Mouse (Mus musculus): Measurements from ENCODE around the gene Kcnh4. TPM values are rescaled to one million over a fixed set of nuclear protein-coding genes. Genes with fewer than 3 reads are reported as not detected.

Gene Kcnh4
- polyA plus RNA-seq, 2 experiments, result not detected

GRCm38 (mm10) chr11:100785774-100786173 is 26.0 kb upstream of the Kcnh4 start:
- Histone ChIP-seq H3K27ac (no peak overlapping the region), H3K9ac (replicated peaks) (no peak overlapping the region), H3K4me2 (ENCODE audit: low read depth) (no peak overlapping the region), H3K27me3 (ENCODE audit: control insufficient read depth, insufficient read depth, low read length) (no peaks in the 10 kb centered on the region), H3K36me3 (replicated peaks; ENCODE audit: control insufficient read depth, insufficient read depth, low read depth) (peaks cover 43% of the 10 kb centered on the region), H3K9me3 (ENCODE audit: control insufficient read depth, low read length) (no peaks in the 10 kb centered on the region), H3K4me3 (ENCODE audit: insufficient read depth in 1 of 2, low read depth in 2 of 2, low read length in 2 of 2) (no peak overlapping the region), H3K4me1 (replicated peaks; ENCODE audit: control insufficient read depth in 2 of 2, insufficient read depth in 2 of 2, low read length in 1 of 2) (peaks cover 0 to 2% of the 10 kb centered on the region in 2 experiments; a peak in 1 of 4 replicates)
- 89% methylated on average over 2 of the region's 2 CpGs for WGBS (ENCODE audit: insufficient replicate concordance)
- ATAC-seq (ENCODE audit: insufficient read depth) (no peak), DNase-seq (ENCODE audit: low read depth in 3 of 3, low spot score in 3 of 3) (no peak)
- TF ChIP-seq EP300 (IDR thresholded peaks at IDR 0.05; ENCODE audit: low read depth) (no peak), CTCF (IDR thresholded peaks at IDR 0.05; ENCODE audit: low read depth) (no peak)

- no peak overlapping the region for H3K27ac ChIP-seq
- DNase-seq (ENCODE audit: low read depth in 3 of 3, low spot score in 3 of 3), result no peak
- 77% methylated on average over 8 of the region's 8 CpGs for WGBS (ENCODE audit: insufficient replicate concordance)
- H3K27me3 ChIP-seq (ENCODE audit: control insufficient read depth, insufficient read depth, low read length), result no peaks in the 10 kb centered on the region
- H3K4me1 ChIP-seq (replicated peaks; ENCODE audit: control insufficient read depth in 2 of 2, insufficient read depth in 2 of 2, low read length in 1 of 2), result peaks cover 0 to 2% of the 10 kb centered on the region in 2 experiments; a peak in 1 of 4 replicates
- H3K4me3 ChIP-seq (ENCODE audit: insufficient read depth in 1 of 2, low read depth in 2 of 2, low read length in 2 of 2), result no peak overlapping the region
- no peak overlapping the region for H3K9ac ChIP-seq (replicated peaks)
- peaks cover 38% of the 10 kb centered on the region for H3K36me3 ChIP-seq (replicated peaks; ENCODE audit: control insufficient read depth, insufficient read depth, low read depth)
- TF ChIP-seq EP300 (IDR thresholded peaks at IDR 0.05; ENCODE audit: low read depth), result no peak
- no peak for TF ChIP-seq CTCF (IDR thresholded peaks at IDR 0.05; ENCODE audit: low read depth)
- no peak for ATAC-seq (ENCODE audit: insufficient read depth)
- no peak overlapping the region for H3K4me2 ChIP-seq (ENCODE audit: low read depth)
- H3K9me3 ChIP-seq (ENCODE audit: control insufficient read depth, low read length), result no peaks in the 10 kb centered on the region
These were observed 24.5 kb upstream of the Kcnh4 start for GRCm38 (mm10) chr11:100784286-100784685.

DNA sequence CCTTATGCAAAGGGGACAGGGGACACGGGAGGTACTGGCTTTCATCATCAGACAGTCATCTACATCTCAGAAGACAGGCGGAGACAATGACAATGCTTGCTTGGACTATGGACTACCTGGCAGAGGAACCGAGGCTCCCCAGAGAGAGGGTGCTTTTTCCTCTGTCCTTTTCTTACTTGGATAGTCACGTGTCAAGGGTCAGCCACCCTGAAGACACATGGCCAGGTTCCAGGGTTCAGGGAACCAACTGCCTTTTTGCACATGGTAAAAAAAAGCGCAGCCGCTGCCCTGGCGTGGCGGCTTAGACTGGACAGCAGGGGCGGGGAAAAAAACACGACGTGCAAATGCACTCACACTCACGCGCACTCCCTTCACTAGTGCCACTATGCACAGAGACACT is 22.8 kb upstream of the Kcnh4 start:
- TF ChIP-seq CTCF (IDR thresholded peaks at IDR 0.05; ENCODE audit: low read depth) (no peak), EP300 (IDR thresholded peaks at IDR 0.05; ENCODE audit: low read depth) (no peak)
- peaks cover 0 to 2% of the 10 kb centered on the region in 2 experiments; a peak in 1 of 4 replicates for H3K4me1 ChIP-seq (replicated peaks; ENCODE audit: control insufficient read depth in 2 of 2, insufficient read depth in 2 of 2, low read length in 1 of 2)
- peaks cover 30% of the 10 kb centered on the region for H3K36me3 ChIP-seq (replicated peaks; ENCODE audit: control insufficient read depth, insufficient read depth, low read depth)
- H3K9ac ChIP-seq (replicated peaks), result no peak overlapping the region
- ATAC-seq (ENCODE audit: insufficient read depth), result no peak
- H3K9me3 ChIP-seq (ENCODE audit: control insufficient read depth, low read length), result no peaks in the 10 kb centered on the region
- no peak overlapping the region for H3K27ac ChIP-seq
- DNase-seq (ENCODE audit: low read depth in 3 of 3, low spot score in 3 of 3), result no peak
- no peak overlapping the region for H3K4me2 ChIP-seq (ENCODE audit: low read depth)
- no peak overlapping the region for H3K4me3 ChIP-seq (ENCODE audit: insufficient read depth in 1 of 2, low read depth in 2 of 2, low read length in 2 of 2)
- no peaks in the 10 kb centered on the region for H3K27me3 ChIP-seq (ENCODE audit: control insufficient read depth, insufficient read depth, low read length)
- 86% methylated on average over 13 of the region's 13 CpGs for WGBS (ENCODE audit: insufficient replicate concordance)

- Histone ChIP-seq H3K27me3 (ENCODE audit: control insufficient read depth, insufficient read depth, low read length) (no peaks in the 10 kb centered on the region), H3K4me1 (replicated peaks; ENCODE audit: control insufficient read depth in 2 of 2, insufficient read depth in 2 of 2, low read length in 1 of 2) (peaks cover 0 to 2% of the 10 kb centered on the region in 2 experiments; a peak in 1 of 4 replicates), H3K4me2 (ENCODE audit: low read depth) (no peak overlapping the region), H3K9ac (replicated peaks) (no peak overlapping the region), H3K9me3 (ENCODE audit: control insufficient read depth, low read length) (no peaks in the 10 kb centered on the region), H3K4me3 (ENCODE audit: insufficient read depth in 1 of 2, low read depth in 2 of 2, low read length in 2 of 2) (no peak overlapping the region), H3K36me3 (replicated peaks; ENCODE audit: control insufficient read depth, insufficient read depth, low read depth) (peaks cover 30% of the 10 kb centered on the region), H3K27ac (no peak overlapping the region)
- ATAC-seq (ENCODE audit: insufficient read depth) (no peak), DNase-seq (ENCODE audit: low read depth in 3 of 3, low spot score in 3 of 3) (no peak)
- TF ChIP-seq CTCF (IDR thresholded peaks at IDR 0.05; ENCODE audit: low read depth) (no peak), EP300 (IDR thresholded peaks at IDR 0.05; ENCODE audit: low read depth) (no peak)
- 72% methylated on average over 15 of the region's 15 CpGs for WGBS (ENCODE audit: insufficient replicate concordance)
These were observed 22.2 kb upstream of the Kcnh4 start for GRCm38 (mm10) chr11:100781763-100782475.

DNA sequence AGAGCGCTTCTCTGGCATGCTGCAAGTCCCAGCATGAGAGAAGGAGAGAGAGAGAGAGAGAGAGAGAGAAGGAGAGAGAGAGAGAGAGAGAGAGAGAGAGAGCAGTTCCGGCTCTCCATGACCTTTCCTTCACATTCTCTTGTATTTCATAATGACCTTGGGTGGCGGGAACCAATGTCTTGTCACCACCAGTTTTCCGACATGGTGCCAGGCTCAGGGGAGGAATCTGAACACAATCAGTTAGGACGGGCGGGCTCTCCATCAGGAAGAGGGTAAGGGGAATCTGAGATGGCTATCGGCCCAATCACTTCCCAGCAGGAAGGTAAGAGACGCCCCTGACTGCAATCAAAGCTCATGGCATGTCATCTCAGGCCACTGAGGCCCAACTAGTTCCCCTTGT is 20.5 kb upstream of the Kcnh4 start:
- Histone ChIP-seq H3K4me2 (ENCODE audit: low read depth) (no peak overlapping the region), H3K9me3 (ENCODE audit: control insufficient read depth, low read length) (no peaks in the 10 kb centered on the region), H3K4me1 (replicated peaks; ENCODE audit: control insufficient read depth in 2 of 2, insufficient read depth in 2 of 2, low read length in 1 of 2) (peaks cover 0 to 2% of the 10 kb centered on the region in 2 experiments; a peak in 1 of 4 replicates), H3K36me3 (replicated peaks; ENCODE audit: control insufficient read depth, insufficient read depth, low read depth) (peaks cover 22% of the 10 kb centered on the region), H3K9ac (replicated peaks) (no peak overlapping the region), H3K27me3 (ENCODE audit: control insufficient read depth, insufficient read depth, low read length) (no peaks in the 10 kb centered on the region), H3K4me3 (ENCODE audit: insufficient read depth in 1 of 2, low read depth in 2 of 2, low read length in 2 of 2) (no peak overlapping the region), H3K27ac (no peak overlapping the region)
- DNase-seq (ENCODE audit: low read depth in 3 of 3, low spot score in 3 of 3) (no peak), ATAC-seq (ENCODE audit: insufficient read depth) (no peak)
- 73% methylated on average over 8 of the region's 8 CpGs for WGBS (ENCODE audit: insufficient replicate concordance)
- TF ChIP-seq CTCF (IDR thresholded peaks at IDR 0.05; ENCODE audit: low read depth), result no peak
- no peak for TF ChIP-seq EP300 (IDR thresholded peaks at IDR 0.05; ENCODE audit: low read depth)
